Mouse (Mus musculus) heart, postnatal 0 days (tissue): ENCODE measurements around the gene Atp10a. TPM values are rescaled to one million over a fixed set of nuclear protein-coding genes. Genes with fewer than 3 reads are reported as not detected.

Experiments
- ATAC-seq: fragments of 200-750 bp; cut with Nextera tagmentation; 2 replicates; pipeline ENCODE4 v1.8.0; 2017; ENCODE audit warnings: low read depth, moderate number of reproducible peaks, moderate library complexity; ENCODE audit not compliant: insufficient read depth
- DNase-seq: peaks from one replicate; pipeline ENCODE4 v3.0.0-alpha.2; 2016; ENCODE audit warnings: low spot score
- H3K27ac ChIP-seq: fragments of 300-500 bp; sonication (generic); 2 replicates; pipeline ENCODE4 v1.5.1; 2014; ENCODE audit warnings: low read depth, mild to moderate bottlenecking
- H3K27me3 ChIP-seq: fragments of 300-500 bp; sonication (generic); 2 replicates; pipeline ENCODE4 v1.6.1; 2014; ENCODE audit warnings: low read length, mixed read lengths; ENCODE audit not compliant: control insufficient read depth, insufficient read depth
- H3K36me3 ChIP-seq: fragments of 300-500 bp; sonication (generic); replicated peaks from 2 replicates; pipeline ENCODE4 v1.6.1; 2014; ENCODE audit warnings: low read length, mixed read lengths; ENCODE audit not compliant: control insufficient read depth, insufficient read depth
- H3K4me1 ChIP-seq: fragments of 300-500 bp; sonication (generic); 2 replicates; pipeline ENCODE4 v1.6.1; 2014; ENCODE audit warnings: antibody characterized with exemption; ENCODE audit not compliant: control insufficient read depth, insufficient read depth
- H3K4me2 ChIP-seq: fragments of 300-500 bp; sonication (generic); 2 replicates; pipeline ENCODE4 v1.6.1; 2014; ENCODE audit warnings: low read depth, mild to moderate bottlenecking, low read length, moderate library complexity
- H3K4me3 ChIP-seq: fragments of 300-500 bp; sonication (generic); 2 replicates; pipeline ENCODE4 v1.5.1; 2014; ENCODE audit warnings: low read depth, low read length
- H3K9ac ChIP-seq: fragments of 300-500 bp; sonication (generic); replicated peaks from 2 replicates; pipeline ENCODE4 v1.6.1; 2014; ENCODE audit warnings: low read depth, low read length, mixed read lengths
- H3K9me3 ChIP-seq: fragments of 300-500 bp; sonication (generic); replicated peaks from 2 replicates; pipeline ENCODE4 v1.6.1; 2016; ENCODE audit warnings: low read length; ENCODE audit not compliant: control insufficient read depth
- CTCF ChIP-seq: IDR thresholded peaks from 2 replicates; pipeline ENCODE4 v1.5.1; 2016; ENCODE audit warnings: antibody characterized with exemption, control low read depth, low read depth
- EP300 ChIP-seq: IDR thresholded peaks from 2 replicates; pipeline ENCODE4 v1.6.1; 2016; ENCODE audit warnings: antibody characterized with exemption, low read depth
- WGBS: fragments of 180-500 bp; shearing (Covaris S2); extraction: QIAGEN DNeasy Blood & Tissue Kit; methylation state at CpG from one replicate; pipeline ENCODE4 v1.1.7; 2014; 5-methylcytosine and 5-hydroxymethylcytosine counted together
- polyA plus RNA-seq: library from polyadenylated mRNA; unstranded; fragments of >200 nt; fragmentation: Nextera tagmentation; extraction: Ambion mirVana; gene quantifications from 2 replicates; pipeline ENCODE4 v1.2.1, GENCODE M21; 2015
- total RNA-seq: library from RNA; depleted of rRNA; stranded (reverse); fragments of >200 nt; gene quantifications from 2 replicates; pipeline ENCODE4 v1.2.3, GENCODE M21; 2014; ENCODE audit warnings: low replicate concordance

The Atp10a gene
- total and polyA plus RNA-seq, 2 experiments from 2014 or later, result 0.41 to 3.1 TPM

GRCm38 (mm10) chr7:58740196-58740595 lies 84.2 kb downstream of the Atp10a start:
- Histone ChIP-seq H3K9ac (no peak overlapping the region), H3K4me3 (no peak overlapping the region), H3K9me3 (no peaks in the 10 kb centered on the region), H3K4me1 (no peaks in the 10 kb centered on the region), H3K27me3 (no peaks in the 10 kb centered on the region), H3K36me3 (no peaks in the 10 kb centered on the region), H3K4me2 (no peak overlapping the region), H3K27ac (no peak overlapping the region)
- 89% methylated on average over 13 of the region's 13 CpGs for WGBS
- DNase-seq (no peak), ATAC-seq (no peak)
- no peak for TF ChIP-seq EP300
- TF ChIP-seq CTCF, result no peak

- H3K27me3 ChIP-seq, result no peaks in the 10 kb centered on the region
- DNase-seq (no peak), ATAC-seq (no peak)
- H3K9ac ChIP-seq, result no peak overlapping the region
- H3K4me3 ChIP-seq, result no peak overlapping the region
- H3K4me2 ChIP-seq, result no peak overlapping the region
- H3K27ac ChIP-seq, result no peak overlapping the region
- H3K9me3 ChIP-seq, result no peaks in the 10 kb centered on the region
- 79% methylated on average over 4 of the region's 4 CpGs for WGBS
- no peaks in the 10 kb centered on the region for H3K36me3 ChIP-seq
- TF ChIP-seq EP300 (no peak), CTCF (no peak)
- no peaks in the 10 kb centered on the region for H3K4me1 ChIP-seq
Observed at GRCm38 (mm10) chr7:58740842-58741241, 84.9 kb downstream of the Atp10a start.

- ATAC-seq (no peak), DNase-seq (no peak)
- WGBS, result 73% methylated on average over 4 of the region's 4 CpGs
- no peaks in the 10 kb centered on the region for H3K9me3 ChIP-seq
- no peaks in the 10 kb centered on the region for H3K36me3 ChIP-seq
- H3K4me2 ChIP-seq, result no peak overlapping the region
- TF ChIP-seq EP300, result no peak
- no peak for TF ChIP-seq CTCF
- no peaks in the 10 kb centered on the region for H3K27me3 ChIP-seq
- H3K27ac ChIP-seq, result no peak overlapping the region
- H3K4me3 ChIP-seq, result no peak overlapping the region
- H3K9ac ChIP-seq, result no peak overlapping the region
- no peaks in the 10 kb centered on the region for H3K4me1 ChIP-seq
Observed at GRCm38 (mm10) chr7:58742009-58742408, 86.0 kb downstream of the Atp10a start.

- H3K27me3 ChIP-seq, result no peaks in the 10 kb centered on the region
- H3K4me3 ChIP-seq, result no peak overlapping the region
- WGBS, result 35% methylated on average over 1 of the region's 1 CpGs
- no peaks in the 10 kb centered on the region for H3K4me1 ChIP-seq
- no peak overlapping the region for H3K27ac ChIP-seq
- no peaks in the 10 kb centered on the region for H3K36me3 ChIP-seq
- no peaks in the 10 kb centered on the region for H3K9me3 ChIP-seq
- no peak overlapping the region for H3K4me2 ChIP-seq
- ATAC-seq (no peak), DNase-seq (no peak)
- TF ChIP-seq EP300, result no peak
- TF ChIP-seq CTCF, result no peak
- H3K9ac ChIP-seq, result no peak overlapping the region
Observed at GRCm38 (mm10) chr7:58742648-58743047, 86.7 kb downstream of the Atp10a start.

GRCm38 (mm10) chr7:58743362-58744320 lies 87.7 kb downstream of the Atp10a start:
- Histone ChIP-seq H3K4me1 (no peaks in the 10 kb centered on the region), H3K9me3 (no peaks in the 10 kb centered on the region), H3K4me2 (no peak overlapping the region), H3K4me3 (no peak overlapping the region), H3K27me3 (no peaks in the 10 kb centered on the region), H3K27ac (no peak overlapping the region), H3K36me3 (no peaks in the 10 kb centered on the region), H3K9ac (no peak overlapping the region)
- TF ChIP-seq CTCF, result peak; percentile 61
- TF ChIP-seq EP300, result no peak
- peak; percentile 33 for DNase-seq
- WGBS, result 69% methylated on average over 4 of the region's 4 CpGs
- no peak for ATAC-seq
